Mouse (Mus musculus) mouse trophoblast stem cell (cell line): ENCODE measurements around the gene Hdac1.

ENCODE experiments used
- in situ Hi-C, 2 experiments: fragments of 300-500 bp; cut with MseI, MboI; formaldehyde crosslinking; loops; 2 replicates in 1 of 2; 3 replicates in 1 of 2; pipeline ENCODE4 v1.15.1; 2025

Hdac1 gene

DNA sequence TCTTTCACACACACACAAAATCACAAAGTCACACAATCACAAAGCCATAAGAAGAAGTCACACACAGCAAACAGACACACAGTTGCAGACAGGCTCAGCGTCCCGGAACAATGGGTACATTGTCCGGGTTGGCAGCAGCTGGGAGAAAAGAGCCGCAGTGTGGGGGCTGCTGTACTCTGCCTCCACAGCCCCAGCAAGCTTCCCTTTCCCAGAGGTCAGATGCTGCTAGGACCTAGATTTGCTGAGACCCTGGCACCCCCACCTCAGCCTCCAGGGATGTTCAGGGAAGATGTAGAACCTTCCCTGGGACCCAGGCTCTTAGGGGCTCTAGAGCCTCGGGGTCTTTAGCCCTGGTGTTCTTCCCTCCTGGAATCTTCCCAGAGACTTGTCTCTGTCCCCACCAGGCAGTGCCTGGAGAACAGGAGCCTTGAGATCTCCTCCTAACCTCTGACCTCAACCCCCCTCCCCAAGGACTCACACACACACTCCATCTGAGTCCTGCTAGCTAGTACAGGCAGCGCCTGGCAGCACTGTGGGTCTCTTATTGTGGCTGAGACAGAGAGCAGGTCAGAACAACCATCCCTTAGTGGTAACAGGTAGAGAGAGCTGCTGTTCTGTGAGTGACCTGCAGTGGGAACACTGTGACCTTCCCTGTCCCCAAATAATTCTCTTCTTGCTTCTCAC is 31.0 kb downstream of the Hdac1 start:
- in situ Hi-C loops = no loop called here

DNA sequence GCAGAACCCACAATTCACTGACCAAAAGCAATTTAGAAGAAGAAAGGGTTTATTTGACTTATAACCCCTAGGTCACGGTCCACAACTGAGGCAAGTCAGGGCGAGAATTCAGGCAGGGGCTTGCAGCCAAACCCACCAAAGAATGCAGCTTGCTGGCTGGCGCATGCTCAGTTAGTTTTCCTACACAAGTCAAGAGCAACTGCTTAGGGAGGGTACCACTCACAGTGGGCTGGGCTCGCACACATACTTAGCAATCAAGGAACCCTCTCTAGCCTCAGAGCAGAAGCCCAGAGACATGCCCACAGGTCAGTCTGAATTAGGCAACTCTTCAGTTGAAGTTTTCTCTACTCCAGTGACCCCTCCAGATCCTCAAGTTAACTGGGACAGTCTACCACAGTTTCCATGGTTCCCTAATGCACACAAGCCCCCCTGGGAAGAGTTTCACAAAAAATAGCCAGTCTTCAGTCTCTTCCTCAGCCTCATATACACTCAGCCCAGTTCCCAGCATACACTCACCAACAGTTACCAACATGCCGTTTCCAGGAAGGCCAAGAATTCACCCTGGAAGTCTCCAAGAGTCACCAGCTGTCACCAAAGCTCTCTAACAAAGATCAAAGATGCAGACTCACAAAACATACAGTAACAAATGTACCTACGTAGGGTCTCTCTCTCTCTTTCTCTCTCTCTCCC is 31.6 kb downstream of the Hdac1 start:
- in situ Hi-C loops = no loop called here

DNA sequence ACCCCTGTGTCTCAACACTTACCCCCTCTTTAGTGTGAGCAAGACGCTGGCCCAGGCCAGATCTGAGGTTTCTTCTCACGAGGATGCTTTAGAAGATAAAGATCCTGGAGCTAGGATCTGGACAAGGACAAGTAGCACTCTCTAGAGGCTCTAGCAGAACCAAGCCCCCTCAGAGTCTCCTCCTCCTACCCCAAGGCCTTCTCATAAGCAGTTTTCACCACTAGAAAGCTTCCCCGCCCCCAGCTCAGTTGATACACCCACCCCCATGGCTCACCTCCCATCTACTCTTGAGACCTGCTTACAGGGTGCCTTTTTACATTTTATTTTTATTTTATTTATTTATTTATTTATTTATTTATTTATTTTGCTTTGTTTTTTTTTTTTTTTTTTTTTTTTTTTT is 32.9 kb downstream of the Hdac1 start:
- in situ Hi-C loops = no loop called here

DNA sequence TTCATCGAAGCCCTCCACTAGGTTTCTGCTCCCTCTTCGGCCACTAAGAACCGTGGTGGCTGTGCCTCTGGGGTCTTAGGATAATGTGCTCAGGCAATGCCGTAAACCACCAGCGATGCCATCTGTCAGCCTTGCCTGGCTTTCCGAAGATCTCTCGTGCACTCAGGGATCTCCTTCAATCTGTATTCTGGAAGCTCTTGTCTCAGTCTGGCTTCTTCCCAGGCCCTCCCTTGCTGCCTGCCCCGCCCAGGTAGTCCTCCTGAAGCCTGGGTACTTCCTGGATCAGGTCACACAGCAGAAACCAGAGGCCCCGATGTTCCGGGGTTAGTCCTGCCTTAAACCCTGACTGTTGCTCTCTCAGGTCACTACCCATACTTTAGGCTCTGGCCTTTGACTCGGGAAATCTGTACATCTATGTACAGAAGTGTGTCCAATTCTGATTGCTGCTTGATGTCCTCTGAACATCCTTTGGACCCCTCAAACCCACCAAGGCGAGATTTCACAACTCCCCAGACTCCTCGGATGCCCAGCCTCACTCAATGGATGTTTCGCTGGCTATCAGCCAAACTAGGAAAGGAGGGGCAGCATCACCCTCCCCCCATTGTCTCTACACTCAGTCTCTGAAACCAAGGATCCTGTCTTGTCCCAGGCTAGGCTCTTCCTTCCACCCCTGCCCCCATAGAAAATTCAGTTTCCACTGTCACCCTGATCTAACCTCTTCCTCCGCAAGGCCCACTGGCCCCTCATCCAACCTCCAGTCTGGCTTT is 33.5 kb downstream of the Hdac1 start:
- in situ Hi-C loops = no loop called here

DNA sequence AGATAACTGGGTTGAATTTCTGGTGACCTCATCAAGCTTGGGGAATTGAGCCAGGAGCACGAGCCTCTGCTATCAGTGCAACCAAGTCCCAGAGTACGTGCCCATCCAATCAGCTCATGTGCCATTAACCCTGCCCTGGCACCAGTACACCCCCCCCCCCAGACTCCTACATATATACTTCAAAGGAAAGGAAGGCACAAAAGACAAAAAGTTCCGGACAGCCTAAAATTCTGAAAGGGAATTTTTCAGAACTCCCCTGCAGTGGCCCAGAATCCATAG is 34.3 kb downstream of the Hdac1 start:
- in situ Hi-C loops = no loop called here

DNA sequence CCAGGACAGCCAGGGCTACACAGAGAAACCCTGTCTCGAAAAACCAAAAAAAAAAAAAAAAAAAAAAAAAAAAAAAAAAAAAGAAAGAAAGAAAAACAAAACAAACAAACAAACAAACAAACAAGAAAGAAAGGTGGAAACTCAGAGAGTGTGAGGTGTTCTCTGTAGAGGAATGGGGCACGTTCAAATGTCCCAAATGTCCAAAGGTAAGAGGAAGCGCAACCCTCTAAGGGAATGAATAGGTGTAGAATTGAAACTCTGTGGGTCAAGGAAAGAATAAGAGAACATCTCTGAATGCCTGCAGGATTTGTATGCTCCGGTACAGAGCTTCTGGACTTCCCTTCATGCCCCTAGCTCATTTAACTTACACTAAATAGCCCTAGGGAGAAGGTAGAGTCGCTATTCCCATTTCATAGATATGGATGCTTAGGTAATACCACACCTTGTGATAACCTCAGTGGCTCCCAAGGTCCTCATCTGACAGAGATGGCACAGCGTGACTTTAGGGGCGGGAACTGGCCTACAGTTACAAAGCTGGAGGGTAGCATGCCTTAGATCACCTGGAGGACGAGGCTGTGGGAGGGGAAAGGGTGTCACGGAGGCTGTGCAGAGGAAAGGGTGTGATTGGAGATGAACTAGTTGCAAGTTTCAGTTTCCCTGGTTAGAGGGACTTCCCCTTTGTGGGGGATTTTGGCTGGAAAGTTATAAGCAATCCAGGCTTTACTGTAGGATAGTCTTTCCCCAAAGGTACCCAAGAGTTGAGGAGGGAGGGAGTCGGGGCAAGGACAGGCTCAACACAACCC is 34.9 kb downstream of the Hdac1 start:
- in situ Hi-C loops = no loop called here

DNA sequence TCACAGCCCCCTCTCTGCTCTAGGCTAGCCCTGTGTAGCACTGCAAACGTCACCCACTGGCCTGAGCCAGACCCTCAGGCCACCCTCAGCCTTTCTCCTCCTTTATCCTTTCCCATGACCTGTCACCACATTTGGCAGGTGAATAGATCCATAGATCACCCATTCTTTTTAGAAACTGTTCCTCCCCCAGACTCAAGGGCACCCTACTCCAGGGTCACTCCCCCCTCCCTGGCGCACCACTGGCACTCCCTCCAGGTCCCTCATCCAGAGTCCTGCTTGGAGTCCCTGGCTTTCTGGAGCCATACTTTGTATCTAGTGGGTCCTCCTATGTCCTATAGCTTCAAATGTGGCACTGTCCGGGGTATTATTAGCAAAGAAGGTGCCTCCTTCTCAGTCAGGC is 37.0 kb downstream of the Hdac1 start:
- in situ Hi-C loops = no loop called here

DNA sequence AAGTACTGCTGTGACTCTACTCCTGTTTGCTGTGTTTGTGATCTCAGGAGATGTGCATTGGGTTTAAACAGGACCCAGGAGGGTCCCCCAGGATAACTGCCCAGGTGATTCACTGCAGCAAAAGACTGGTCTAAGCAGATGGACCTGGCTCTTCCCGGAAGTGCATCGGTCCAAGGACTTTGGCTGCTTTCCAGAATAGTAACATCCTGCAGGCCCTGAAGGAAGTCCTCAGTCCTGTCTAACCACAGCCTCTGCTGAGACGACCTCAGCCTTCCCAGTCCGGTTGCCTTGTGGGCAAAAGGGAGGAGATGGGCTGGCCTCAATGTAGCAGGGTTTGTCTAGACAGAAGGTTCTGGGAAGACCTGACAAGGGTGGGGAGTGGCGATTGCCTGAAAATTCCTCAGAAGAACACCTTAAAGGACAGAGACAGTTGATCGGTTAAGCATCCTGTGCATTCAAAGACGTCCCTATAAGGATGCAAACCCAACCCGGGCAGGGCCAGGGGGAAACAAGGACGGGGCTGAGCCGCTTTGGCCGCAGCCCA is 39.5 kb downstream of the Hdac1 start:
- in situ Hi-C loops = no loop called here

DNA sequence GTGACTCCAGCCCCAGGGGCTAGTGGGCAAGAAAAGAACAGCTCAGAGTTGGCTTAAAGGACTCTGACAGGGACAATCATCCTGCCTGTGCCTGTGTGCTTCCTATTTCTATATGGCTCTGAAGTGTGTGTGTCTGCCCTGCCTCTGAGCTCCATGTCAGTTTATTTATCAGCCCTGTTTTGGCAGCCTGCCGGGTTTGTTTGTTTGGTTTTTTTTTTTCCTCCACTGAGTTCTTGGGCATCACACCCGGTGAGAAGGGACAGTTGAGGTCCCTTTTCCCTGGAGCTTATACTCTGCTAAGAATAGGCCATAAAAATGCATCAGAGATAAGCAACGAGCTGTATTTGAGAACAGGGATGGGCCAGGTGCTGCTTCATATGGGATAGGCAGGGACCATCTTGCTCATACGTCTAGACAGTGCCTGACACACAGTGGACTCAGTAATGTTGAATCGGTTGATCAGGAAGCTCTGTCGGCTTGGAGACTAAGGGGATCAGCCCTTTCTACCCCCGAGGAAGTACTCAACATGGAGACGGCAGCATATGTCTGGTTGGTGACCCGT is 40.1 kb downstream of the Hdac1 start:
- in situ Hi-C loops = no loop called here

DNA sequence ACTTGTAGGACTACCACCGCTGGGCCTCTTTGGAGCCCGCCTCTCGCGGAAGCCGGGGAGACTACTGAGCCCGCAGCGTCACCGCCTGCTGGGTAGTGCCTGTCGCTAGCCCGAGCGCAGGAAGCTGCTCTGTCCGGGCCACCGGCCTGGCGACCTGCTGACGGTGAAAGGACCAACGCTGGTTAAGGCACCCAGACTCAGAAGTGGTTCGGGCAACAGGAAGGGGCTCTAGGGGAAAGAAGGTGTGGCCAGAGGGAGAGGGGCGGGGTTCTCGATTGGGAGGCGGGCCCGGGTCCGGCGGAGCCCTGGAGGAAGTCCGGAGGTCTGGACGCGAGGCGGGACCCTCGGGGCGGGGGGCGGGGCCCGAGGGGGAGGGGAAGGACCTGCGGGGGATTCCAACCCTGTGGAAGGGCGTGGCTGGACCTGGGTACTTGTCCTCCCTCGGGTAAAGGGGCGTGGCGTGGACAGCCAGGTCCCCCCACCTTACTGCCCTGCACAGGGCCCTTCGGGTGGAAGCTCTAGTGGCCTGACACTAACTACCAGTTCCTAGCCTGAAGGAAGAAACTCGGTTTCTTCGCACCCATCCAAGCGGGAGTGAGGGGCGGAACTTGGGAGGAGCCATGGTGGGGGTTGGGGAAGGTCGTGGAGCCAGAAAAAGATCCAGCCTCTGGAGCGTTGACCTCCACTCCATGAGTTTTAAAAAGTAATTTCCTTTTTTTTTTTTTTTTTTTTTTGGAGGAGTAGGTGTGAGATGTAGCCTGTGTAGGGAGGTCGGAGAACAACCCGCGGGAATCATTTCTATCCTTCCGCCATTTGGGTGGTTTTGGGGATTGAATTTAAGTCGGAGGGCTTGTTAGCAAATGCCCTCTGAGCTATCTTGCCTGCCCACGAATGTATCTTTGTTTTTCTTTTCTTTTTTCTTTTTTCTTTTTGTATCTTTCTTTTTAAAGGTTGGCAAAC is 41.6 kb downstream of the Hdac1 start:
- in situ Hi-C loops = no loop called here

DNA sequence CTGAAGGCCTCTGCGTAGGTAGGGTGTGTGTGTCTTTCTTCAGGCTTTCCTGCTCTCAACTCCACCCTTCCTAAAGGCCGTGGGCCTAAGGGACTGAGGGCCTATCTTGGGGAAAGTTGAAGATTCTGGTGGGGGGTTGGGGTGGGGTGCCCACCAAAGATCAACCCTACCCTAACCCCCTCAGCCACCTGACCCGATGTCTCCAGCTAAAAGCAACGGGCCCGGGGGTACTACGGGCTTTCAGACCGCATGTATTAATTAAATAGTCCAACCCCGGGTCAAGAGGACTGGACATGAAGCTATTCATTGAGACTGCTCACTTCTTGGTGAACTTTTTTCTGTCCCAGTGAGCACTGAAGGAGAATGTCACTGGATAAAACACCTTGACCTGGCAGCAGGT is 42.5 kb downstream of the Hdac1 start:
- in situ Hi-C loops = no loop called here

DNA sequence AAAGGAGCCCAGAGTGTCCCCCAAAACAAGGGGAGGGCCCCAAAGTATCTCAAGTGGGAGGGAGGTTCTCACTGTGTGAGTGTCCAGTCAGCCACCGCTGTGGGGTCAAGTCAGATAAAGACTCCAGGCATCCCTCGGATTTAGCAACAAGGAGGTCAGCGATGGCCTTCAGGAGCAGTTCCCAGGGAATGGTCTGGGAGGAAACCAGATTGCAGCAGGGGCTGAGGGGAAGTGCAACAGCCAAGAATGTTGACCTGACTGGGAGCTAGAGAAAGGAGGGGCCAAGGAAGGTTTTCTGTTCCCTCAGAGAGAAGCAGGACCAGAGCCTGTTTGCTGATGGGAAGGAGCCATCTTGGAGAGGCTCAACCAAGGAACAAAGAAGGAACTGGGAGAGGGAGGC is 43.6 kb downstream of the Hdac1 start:
- in situ Hi-C loops = no loop called here

DNA sequence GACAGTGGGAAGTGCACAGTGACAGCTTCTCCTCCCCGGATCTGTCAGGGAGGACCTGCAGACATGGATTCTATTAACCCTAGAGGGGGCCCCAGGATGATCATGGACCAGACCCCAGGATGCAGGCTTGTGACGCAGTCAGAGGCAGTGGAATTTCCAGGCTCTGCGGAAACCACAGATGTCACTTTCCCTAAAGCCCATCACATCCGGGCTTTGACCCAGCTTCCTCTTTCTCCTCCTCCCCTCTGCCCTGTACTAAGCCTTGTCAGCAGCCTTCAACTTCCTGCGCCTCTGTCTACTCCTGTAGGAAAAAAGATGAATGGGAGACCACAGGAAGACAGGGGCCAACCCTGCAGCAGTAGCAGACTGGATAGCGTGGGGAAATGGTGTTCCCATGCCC is 45.9 kb downstream of the Hdac1 start:
- in situ Hi-C loops = no loop called here

DNA sequence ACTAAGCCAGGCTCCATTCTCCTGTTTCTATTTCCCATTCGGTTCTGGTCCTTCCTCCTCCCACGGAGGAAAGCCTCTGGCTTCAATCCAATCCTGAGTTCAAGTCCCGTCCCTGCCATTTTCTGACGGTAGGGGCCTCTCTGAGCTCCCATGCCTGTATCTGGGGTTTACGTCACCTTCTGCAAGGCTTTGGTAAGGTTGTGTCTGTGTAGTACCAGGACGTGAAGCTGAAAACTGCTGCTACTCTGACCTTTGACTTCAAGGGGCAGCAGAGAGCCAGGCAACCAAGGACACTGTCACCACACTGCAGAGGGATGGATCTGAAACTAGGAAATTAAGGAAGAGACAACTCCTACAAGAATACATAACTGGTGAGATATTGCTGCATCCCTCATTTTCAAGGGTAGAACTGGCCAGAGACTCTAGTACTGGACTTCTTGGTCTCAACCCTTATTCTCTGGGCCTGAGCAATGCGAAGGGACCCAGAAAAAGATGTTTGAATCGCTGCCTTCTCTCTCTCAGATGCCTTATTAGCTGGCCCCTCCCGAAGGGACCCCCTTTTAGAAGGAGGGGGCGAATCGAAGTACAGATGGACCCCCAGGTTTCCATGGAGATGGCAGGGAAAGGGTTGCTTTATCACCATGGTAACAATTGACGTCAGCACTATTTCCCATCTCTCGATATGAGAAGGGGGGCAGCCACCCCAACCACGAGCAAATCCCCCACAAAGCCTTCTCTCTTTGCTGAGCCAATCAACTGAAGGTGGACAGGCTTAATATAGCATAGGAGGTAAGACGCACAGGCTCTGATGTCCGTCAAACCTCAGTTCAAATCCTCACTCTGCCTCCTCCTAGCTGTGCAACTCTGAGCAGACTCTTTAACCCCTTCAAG is 46.6 kb downstream of the Hdac1 start:
- in situ Hi-C loops = no loop called here

DNA sequence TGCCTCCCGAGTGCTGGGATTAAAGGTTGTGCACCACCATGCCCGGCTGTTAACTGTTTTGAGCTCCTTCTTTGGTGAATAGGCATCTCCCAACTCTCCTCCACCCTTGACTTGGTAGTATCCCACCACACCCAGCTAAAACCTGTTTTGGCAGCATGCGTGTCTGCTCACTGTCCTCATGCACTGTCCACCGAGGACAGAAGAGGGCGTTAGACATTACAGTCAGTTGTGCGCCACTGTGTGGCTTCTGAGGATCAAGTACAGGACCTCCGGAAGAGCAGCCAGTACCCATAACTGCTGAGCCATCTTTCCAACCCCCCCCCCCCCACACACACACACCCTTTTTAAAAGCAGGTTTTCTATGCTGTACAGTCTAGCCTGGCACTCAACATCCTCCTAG is 47.8 kb downstream of the Hdac1 start:
- in situ Hi-C loops = no loop called here

DNA sequence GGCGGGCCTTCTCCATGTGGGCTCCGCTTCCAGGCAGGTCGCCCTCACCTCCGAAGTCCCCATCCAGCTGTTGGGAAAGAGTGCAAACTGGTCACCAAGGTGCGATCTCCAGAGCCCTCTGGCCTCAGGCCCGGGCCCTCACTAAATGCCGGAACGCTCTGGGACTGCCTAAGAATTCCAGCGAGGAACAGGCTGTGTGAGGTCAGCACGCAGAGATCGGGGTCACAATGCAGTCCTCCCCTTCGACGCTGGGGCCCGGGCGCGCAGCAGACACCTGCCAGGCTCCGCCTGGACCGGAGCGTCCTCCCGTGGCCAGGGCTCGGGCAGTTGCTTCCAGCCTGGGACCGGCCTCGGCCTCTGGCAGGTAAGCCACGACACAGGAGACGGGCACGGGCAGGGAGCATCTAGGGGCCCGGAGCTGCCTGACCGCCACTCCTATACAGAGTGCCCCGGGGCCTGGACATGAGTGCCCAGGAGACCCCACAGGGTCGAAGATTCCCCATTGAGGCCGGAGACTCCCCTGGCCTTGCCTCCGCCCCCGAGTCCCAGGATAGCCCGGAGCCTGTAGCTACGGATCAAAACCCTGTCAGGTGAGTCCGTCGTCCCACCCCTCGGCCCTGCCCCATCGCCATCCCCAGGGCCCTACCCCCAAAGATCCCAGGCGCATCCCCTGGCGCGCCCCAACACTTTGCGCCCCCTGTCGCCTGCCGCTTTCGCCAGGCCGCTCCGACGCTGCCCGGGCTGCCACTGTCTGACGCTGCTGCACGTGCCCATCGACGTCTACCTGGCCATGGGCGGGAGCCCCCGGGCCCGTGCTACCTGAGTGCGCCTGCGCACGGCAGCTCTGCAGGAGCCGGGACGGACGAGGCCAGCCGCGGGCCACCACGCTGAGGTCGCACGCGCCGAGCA is 51.3 kb downstream of the Hdac1 start, which contains the start of the genes Tssk3 and Fam229a:
TSS of gene Tssk3 (minus strand) at position 51 of the 909 bp plus-strand sequence.
TSS of gene Fam229a (plus strand) at position 219 of the 909 bp plus-strand sequence.
- in situ Hi-C loops = no loop called here

DNA sequence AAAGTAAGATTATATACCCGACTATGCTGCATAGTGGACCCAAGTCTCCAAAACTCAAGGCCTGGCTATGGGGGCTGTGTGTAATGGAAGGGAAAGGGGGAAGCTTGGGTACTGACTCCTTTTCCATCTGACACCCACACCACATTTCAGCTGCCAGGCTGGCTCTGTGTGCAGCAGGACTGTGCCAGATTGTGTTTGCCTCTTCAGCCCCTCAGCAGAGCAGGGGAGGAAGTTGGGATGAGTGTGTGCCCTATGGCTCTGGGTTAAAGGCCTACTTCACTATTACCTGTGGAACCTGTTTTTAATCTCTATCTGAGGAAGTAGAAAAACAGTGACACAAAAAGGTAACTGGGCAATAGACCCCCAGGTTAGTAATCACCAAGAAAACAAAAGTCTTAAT is 61.4 kb downstream of the Hdac1 start:
- in situ Hi-C loops = no loop called here

DNA sequence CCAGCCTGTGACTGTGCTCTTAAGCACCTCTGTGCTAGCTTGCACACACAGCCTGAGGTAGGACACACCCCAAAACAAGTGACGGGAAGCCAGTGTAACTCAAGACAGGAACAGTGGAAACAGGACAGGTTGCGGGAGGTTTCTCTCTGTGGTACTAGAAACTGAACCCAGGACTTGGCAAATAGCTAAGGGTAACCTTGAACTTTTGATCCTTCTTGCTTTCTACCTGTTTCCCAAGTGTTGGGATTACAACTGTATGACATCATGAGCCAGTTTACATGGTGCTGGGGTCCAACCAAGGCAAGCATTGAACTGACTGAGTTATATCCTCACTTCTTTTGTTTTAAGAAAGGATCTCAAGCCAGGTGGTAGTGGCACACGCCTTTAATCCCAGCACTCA is 62.6 kb downstream of the Hdac1 start:
- in situ Hi-C loops = no loop called here
